Mouse (Mus musculus): ENCODE results near the gene Pitpnm3. TPM values are rescaled to one million over a fixed set of nuclear protein-coding genes. Genes with fewer than 3 reads are reported as not detected.

Gene Pitpnm3
- polyA plus RNA-seq, 1 experiment from 2014 or later, result 0.14 TPM

- no peak overlapping the region for H3K4me2 ChIP-seq (replicated peaks)
- H3K9ac ChIP-seq, result no peak overlapping the region
- peaks cover 33% of the 10 kb centered on the region for H3K4me1 ChIP-seq
- ATAC-seq (ENCODE audit: low FRiP score, low read depth), result no peak
- no peak overlapping the region for H3K4me3 ChIP-seq
- H3K27ac ChIP-seq, result no peak overlapping the region
- H3K9me3 ChIP-seq, result no peaks in the 10 kb centered on the region
- WGBS, result 26% methylated on average over 3 of the region's 3 CpGs
- H3K27me3 ChIP-seq, result peaks cover 58% of the 10 kb centered on the region
- no peaks in the 10 kb centered on the region for H3K36me3 ChIP-seq
Observed at GRCm38 (mm10) chr11:72132266-72132665, 3.3 kb downstream of the Pitpnm3 start.

- Histone ChIP-seq H3K9me3 (no peaks in the 10 kb centered on the region), H3K4me3 (no peak overlapping the region), H3K27me3 (peaks cover 52% of the 10 kb centered on the region), H3K4me1 (peaks cover 33% of the 10 kb centered on the region), H3K9ac (no peak overlapping the region), H3K4me2 (replicated peaks) (no peak overlapping the region), H3K36me3 (no peaks in the 10 kb centered on the region), H3K27ac (no peak overlapping the region)
- 74% methylated on average over 1 of the region's 1 CpGs for WGBS
- no peak for ATAC-seq (ENCODE audit: low FRiP score, low read depth)
Observed at GRCm38 (mm10) chr11:72131697-72132096, 3.9 kb downstream of the Pitpnm3 start.

- Histone ChIP-seq H3K27me3 (peaks cover 44% of the 10 kb centered on the region), H3K27ac (no peak overlapping the region), H3K4me2 (replicated peaks) (no peak overlapping the region), H3K4me3 (no peak overlapping the region), H3K9ac (no peak overlapping the region), H3K36me3 (no peaks in the 10 kb centered on the region), H3K9me3 (no peaks in the 10 kb centered on the region), H3K4me1 (peaks cover 29% of the 10 kb centered on the region)
- no peak for ATAC-seq (ENCODE audit: low FRiP score, low read depth)
- WGBS, result 84% methylated on average over 3 of the region's 3 CpGs
Observed at GRCm38 (mm10) chr11:72130905-72131304, 4.7 kb downstream of the Pitpnm3 start.

- H3K4me1 ChIP-seq, result peaks cover 27% of the 10 kb centered on the region
- 55% methylated on average over 3 of the region's 3 CpGs for WGBS
- no peak overlapping the region for H3K4me3 ChIP-seq
- H3K36me3 ChIP-seq, result no peaks in the 10 kb centered on the region
- no peaks in the 10 kb centered on the region for H3K9me3 ChIP-seq
- no peak overlapping the region for H3K27ac ChIP-seq
- H3K9ac ChIP-seq, result no peak overlapping the region
- H3K27me3 ChIP-seq, result peaks cover 40% of the 10 kb centered on the region
- H3K4me2 ChIP-seq (replicated peaks), result no peak overlapping the region
- no peak for ATAC-seq (ENCODE audit: low FRiP score, low read depth)
Observed at GRCm38 (mm10) chr11:72130472-72130871, 5.1 kb downstream of the Pitpnm3 start.

GRCm38 (mm10) chr11:72130021-72130420 is 5.6 kb downstream of the Pitpnm3 start:
- Histone ChIP-seq H3K4me1 (peaks cover 23% of the 10 kb centered on the region), H3K27me3 (peaks cover 35% of the 10 kb centered on the region), H3K27ac (no peak overlapping the region), H3K9ac (no peak overlapping the region), H3K9me3 (no peaks in the 10 kb centered on the region), H3K4me2 (replicated peaks) (peak overlapping the region; percentile 27; the same call in 1 of the 2 replicates), H3K36me3 (no peaks in the 10 kb centered on the region), H3K4me3 (no peak overlapping the region)
- WGBS, result 10% methylated on average over 11 of the region's 11 CpGs
- no peak for ATAC-seq (ENCODE audit: low FRiP score, low read depth)

GRCm38 (mm10) chr11:72129032-72129894 is 6.3 kb downstream of the Pitpnm3 start:
- H3K27me3 ChIP-seq, result peaks cover 28% of the 10 kb centered on the region

GRCm38 (mm10) chr11:72127450-72128189 is 8.0 kb downstream of the Pitpnm3 start:
- Histone ChIP-seq H3K36me3 (no peaks in the 10 kb centered on the region), H3K4me2 (replicated peaks) (no peak overlapping the region), H3K4me1 (peaks cover 20% of the 10 kb centered on the region), H3K4me3 (no peak overlapping the region), H3K9ac (no peak overlapping the region), H3K9me3 (no peaks in the 10 kb centered on the region), H3K27ac (no peak overlapping the region), H3K27me3 (peaks cover 11% of the 10 kb centered on the region)
- WGBS, result 70% methylated on average over 5 of the region's 5 CpGs
- ATAC-seq (ENCODE audit: low FRiP score, low read depth), result no peak

More at GRCm38 (mm10) chr11:72129032-72129894, 6.3 kb downstream of the Pitpnm3 start:
- no peak overlapping the region for H3K9ac ChIP-seq
- 67% methylated on average over 8 of the region's 8 CpGs for WGBS
- peaks cover 21% of the 10 kb centered on the region for H3K4me1 ChIP-seq
- no peak overlapping the region for H3K4me3 ChIP-seq
- no peaks in the 10 kb centered on the region for H3K9me3 ChIP-seq
- no peak overlapping the region for H3K4me2 ChIP-seq (replicated peaks)
- no peak for ATAC-seq (ENCODE audit: low FRiP score, low read depth)
- no peaks in the 10 kb centered on the region for H3K36me3 ChIP-seq
- no peak overlapping the region for H3K27ac ChIP-seq

GRCm38 (mm10) chr11:72125781-72126180 is 9.8 kb downstream of the Pitpnm3 start:
- peaks cover 8% of the 10 kb centered on the region; the same call in 1 of the 2 replicates for H3K4me1 ChIP-seq
- H3K9ac ChIP-seq, result no peak overlapping the region
- H3K4me3 ChIP-seq, result no peak overlapping the region
- ATAC-seq (ENCODE audit: low FRiP score, low read depth), result no peak
- H3K4me2 ChIP-seq (replicated peaks), result no peak overlapping the region
- no peaks in the 10 kb centered on the region for H3K36me3 ChIP-seq
- H3K27me3 ChIP-seq, result 0 out of 2 replicates have a peak, but pooled peaks cover 2% of the 10 kb centered on the region
- no peaks in the 10 kb centered on the region for H3K9me3 ChIP-seq
- 62% methylated on average over 3 of the region's 3 CpGs for WGBS
- no peak overlapping the region for H3K27ac ChIP-seq

- Histone ChIP-seq H3K4me3 (no peak overlapping the region), H3K27ac (no peak overlapping the region), H3K9ac (no peak overlapping the region), H3K4me2 (replicated peaks) (no peak overlapping the region), H3K4me1 (no peaks in the 10 kb centered on the region), H3K9me3 (no peaks in the 10 kb centered on the region), H3K36me3 (no peaks in the 10 kb centered on the region), H3K27me3 (no peaks in the 10 kb centered on the region)
- ATAC-seq (ENCODE audit: low FRiP score, low read depth), result no peak
- WGBS, result 80% methylated on average over 4 of the region's 4 CpGs
Observed at GRCm38 (mm10) chr11:72123531-72123930, 12.0 kb downstream of the Pitpnm3 start.

GRCm38 (mm10) chr11:72120354-72120753 is 15.2 kb downstream of the Pitpnm3 start:
- Histone ChIP-seq H3K27ac (no peak overlapping the region), H3K4me2 (replicated peaks) (no peak overlapping the region), H3K4me1 (no peaks in the 10 kb centered on the region), H3K27me3 (no peaks in the 10 kb centered on the region), H3K36me3 (no peaks in the 10 kb centered on the region), H3K4me3 (no peak overlapping the region), H3K9ac (no peak overlapping the region), H3K9me3 (no peaks in the 10 kb centered on the region)
- no peak for ATAC-seq (ENCODE audit: low FRiP score, low read depth)
- 87% methylated on average over 6 of the region's 6 CpGs for WGBS

GRCm38 (mm10) chr11:72118630-72119029 is 16.9 kb downstream of the Pitpnm3 start:
- H3K9me3 ChIP-seq, result no peaks in the 10 kb centered on the region
- no peak overlapping the region for H3K9ac ChIP-seq
- 87% methylated on average over 3 of the region's 3 CpGs for WGBS
- no peak for ATAC-seq (ENCODE audit: low FRiP score, low read depth)
- H3K4me2 ChIP-seq (replicated peaks), result no peak overlapping the region
- H3K27me3 ChIP-seq, result no peaks in the 10 kb centered on the region
- H3K4me1 ChIP-seq, result no peaks in the 10 kb centered on the region
- no peak overlapping the region for H3K27ac ChIP-seq
- H3K36me3 ChIP-seq, result no peaks in the 10 kb centered on the region
- no peak overlapping the region for H3K4me3 ChIP-seq

GRCm38 (mm10) chr11:72113296-72113695 is 22.3 kb downstream of the Pitpnm3 start:
- H3K9ac ChIP-seq, result no peak overlapping the region
- no peak overlapping the region for H3K27ac ChIP-seq
- H3K4me1 ChIP-seq, result no peaks in the 10 kb centered on the region
- H3K4me3 ChIP-seq, result no peak overlapping the region
- no peak for ATAC-seq (ENCODE audit: low FRiP score, low read depth)
- no peaks in the 10 kb centered on the region; the same call in 1 of the 2 replicates for H3K27me3 ChIP-seq
- H3K36me3 ChIP-seq, result no peaks in the 10 kb centered on the region
- WGBS, result 61% methylated on average over 4 of the region's 4 CpGs
- no peaks in the 10 kb centered on the region for H3K9me3 ChIP-seq
- no peak overlapping the region for H3K4me2 ChIP-seq (replicated peaks)

Measured in limb, embryonic 13.5 days (tissue).